Mouse (Mus musculus) CD4-positive, CD25-positive, alpha-beta regulatory T cell, adult 2 months (primary cell): ENCODE results near the gene Spats2.
"Not testable (repeated sequence)": the region's sequence is repeated elsewhere in the genome, so short reads cannot be mapped to it uniquely, and the experiment has no call there.

ENCODE experiments used
- DNase-seq: peaks from one replicate; pipeline ENCODE4 v3.0.0-alpha.2; 2012; ENCODE audit warnings: low read depth, low spot score

The Spats2 gene

GRCm38 (mm10) chr15:99224208-99224911 lies 98.6 kb downstream of the Spats2 start, which contains the start of gene Kcnh3:
TSS of gene Kcnh3 (plus strand) at chr15:99224861.
- DNase-seq, result peak; percentile 83

DNA sequence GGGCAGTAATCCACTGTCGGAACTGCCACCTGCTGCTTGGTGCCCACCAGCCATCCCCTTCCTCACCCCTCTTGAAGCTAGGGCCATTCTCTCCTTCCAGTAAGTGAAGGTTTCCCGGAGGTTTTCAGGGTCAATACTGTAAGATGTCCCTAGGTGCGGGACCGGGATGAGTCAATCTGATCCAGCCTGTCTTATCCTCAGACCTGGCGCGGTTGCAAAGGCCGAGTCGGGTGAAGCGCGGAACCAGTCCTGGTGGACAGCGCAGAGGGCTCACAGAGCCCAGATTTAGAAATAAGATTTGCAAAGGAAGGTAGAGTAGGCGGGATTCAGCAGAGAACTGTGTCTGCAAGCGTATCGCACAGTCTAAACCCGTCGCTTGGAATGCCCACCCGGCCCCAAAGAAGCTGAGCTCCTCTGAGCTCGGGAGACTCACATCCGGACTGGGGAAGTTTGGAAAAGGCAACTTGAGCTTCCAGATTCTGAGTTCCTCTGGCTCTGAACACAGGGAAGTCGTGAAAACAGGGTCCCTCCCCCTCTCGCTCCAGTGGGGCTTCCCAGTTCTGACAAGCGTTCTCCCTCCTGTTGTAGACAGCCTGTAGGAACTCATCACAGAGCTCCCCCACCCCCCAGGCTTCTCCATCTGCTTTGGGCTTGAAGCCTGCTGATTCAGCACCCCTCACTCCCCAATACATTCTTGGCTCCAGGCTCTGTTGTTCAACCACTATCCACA lies 99.5 kb downstream of the Spats2 start:
- DNase-seq, result peak; percentile 22

GRCm38 (mm10) chr15:99226090-99226489 lies 100.4 kb downstream of the Spats2 start:
- peak; percentile 13 for DNase-seq

- no peak for DNase-seq
Observed at GRCm38 (mm10) chr15:99231998-99232397, 106.3 kb downstream of the Spats2 start.

- peak; percentile 65 for DNase-seq
Observed at GRCm38 (mm10) chr15:99233719-99234118, 108.0 kb downstream of the Spats2 start.

DNA sequence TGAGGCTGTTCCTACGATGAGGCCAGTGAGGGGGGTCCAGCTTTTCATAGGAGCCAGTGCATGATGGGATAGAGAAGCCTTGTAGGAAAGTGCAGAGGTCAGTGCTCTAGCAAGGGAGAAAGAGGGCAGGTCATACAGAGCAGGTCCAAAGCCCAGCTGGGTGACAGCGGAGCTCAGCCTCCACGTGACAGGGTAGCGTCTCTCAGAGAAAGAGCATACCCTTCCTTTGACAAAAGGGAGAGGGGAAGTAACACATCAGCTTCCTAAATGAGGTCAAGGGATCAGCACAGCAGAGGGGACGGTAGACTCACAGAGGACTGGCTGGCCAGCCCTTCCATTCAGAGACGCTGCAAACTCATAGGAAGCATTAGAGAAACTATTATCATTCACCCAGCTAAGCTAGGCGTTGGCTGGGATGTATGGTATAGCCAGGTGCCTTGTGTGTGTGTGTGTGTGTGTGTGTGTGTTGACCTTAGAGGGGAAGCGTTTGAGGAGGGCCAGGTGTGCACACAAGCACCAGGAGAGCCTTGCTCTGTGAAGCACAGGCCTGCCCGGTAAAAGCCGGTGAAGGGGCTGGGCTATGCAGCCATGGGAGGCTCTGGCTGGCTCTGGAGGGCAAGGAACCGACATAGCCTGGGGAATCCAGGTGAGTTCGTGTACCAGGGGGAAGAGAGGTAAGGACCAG lies 108.8 kb downstream of the Spats2 start:
- DNase-seq, result no peak

DNA sequence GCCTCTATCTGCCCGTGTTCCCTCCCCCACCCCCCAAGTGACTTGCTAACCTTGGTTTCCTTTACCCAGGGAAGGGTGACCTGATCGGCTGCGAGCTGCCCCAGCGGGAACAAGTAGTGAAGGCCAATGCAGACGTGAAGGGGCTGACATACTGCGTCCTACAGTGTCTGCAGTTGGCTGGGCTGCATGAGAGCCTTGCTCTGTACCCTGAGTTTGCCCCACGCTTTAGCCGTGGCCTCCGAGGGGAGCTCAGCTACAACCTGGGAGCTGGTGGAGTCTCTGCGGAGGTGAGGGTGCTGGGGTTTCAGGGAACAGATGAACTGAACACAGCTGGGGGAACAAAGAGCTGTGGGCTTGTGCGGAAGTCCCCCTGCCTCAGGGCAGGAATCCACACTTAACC lies 112.3 kb downstream of the Spats2 start:
- no peak for DNase-seq

DNA sequence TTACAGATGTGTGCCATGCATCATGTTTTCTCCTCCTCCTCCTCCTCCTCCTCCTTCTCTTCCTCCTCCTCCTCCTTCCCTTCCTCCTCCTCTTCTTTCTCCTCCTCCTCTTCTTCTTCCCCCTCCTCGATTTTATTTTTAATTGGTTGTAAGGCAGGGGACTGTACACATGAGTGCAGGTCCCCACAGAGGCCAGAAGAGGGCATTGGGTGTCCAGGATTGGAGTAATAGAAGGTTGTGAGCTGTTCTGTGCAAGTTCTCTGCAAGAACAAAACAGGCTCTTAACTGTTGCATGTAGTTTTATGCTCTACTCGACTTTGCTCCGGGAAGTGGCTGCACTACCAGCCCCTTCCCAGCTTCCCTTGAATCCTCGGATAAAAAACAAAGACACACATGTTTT lies 114.4 kb downstream of the Spats2 start:
- DNase-seq, result no peak

DNA sequence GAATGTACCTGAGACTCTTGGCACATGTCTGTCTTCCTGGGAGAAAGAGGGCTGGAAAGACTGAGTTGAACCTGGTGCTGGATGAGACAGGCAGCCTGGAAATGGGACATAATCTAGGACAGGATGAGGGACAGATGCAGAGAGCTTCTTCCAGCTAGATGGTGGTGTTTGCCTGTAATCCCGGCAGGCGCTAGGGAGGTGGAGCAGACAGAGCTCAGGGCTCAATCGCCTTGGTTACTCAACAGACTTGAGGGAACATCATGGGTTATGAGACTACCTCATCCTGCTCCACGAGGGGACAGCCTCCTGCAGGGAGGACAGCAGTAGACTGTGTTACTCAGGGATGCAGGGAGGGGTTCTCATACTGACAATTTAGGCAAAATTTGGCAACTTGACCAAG lies 115.5 kb downstream of the Spats2 start:
- DNase-seq, result no peak

- no peak for DNase-seq
Observed at GRCm38 (mm10) chr15:99242045-99242444, 116.3 kb downstream of the Spats2 start.

GRCm38 (mm10) chr15:99246736-99247135 lies 121.0 kb downstream of the Spats2 start:
- DNase-seq, result not testable (repeated sequence)

DNA sequence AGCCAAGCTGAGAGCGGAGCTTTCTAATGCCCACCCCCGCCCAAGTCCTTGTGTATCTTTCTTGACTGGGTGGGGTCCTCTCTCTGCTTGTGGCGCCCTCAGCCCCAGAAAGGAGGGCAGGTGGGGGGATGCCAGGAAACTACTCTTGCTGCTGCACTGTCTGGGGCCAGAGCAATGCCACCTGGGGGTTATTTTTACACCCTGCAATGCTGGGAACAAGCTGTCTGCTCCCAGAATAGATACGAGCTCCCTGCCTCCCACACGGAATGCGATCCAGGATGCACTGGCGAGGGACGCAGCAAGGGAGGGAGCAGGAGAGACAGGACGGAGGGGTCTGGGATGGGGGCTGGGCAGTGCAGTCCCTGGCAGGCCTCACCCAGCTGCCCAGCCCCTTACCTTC lies 123.3 kb downstream of the Spats2 start:
- no peak for DNase-seq

DNA sequence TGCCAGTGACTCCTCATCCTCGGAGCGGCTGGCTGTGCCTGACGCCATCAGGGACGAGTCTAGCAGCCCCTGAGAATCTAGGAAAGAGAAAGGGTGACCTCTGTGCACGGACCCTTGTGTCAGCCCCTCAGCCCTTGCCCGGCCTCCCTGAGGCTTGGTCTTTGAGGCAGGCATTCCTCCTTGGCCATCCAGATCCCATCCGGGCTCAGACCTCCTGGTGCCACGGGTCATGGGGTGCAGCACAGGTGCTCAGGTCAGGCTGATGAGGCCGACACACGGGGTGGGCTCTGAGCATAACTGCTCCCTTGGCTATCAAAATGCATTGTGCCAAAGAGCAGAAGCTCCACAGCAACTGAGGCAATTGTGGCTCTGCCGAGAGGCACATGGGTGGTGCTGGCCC lies 124.2 kb downstream of the Spats2 start:
- no peak for DNase-seq

- peak; percentile 27 for DNase-seq
Observed at GRCm38 (mm10) chr15:99251111-99251510, 125.4 kb downstream of the Spats2 start.

DNA sequence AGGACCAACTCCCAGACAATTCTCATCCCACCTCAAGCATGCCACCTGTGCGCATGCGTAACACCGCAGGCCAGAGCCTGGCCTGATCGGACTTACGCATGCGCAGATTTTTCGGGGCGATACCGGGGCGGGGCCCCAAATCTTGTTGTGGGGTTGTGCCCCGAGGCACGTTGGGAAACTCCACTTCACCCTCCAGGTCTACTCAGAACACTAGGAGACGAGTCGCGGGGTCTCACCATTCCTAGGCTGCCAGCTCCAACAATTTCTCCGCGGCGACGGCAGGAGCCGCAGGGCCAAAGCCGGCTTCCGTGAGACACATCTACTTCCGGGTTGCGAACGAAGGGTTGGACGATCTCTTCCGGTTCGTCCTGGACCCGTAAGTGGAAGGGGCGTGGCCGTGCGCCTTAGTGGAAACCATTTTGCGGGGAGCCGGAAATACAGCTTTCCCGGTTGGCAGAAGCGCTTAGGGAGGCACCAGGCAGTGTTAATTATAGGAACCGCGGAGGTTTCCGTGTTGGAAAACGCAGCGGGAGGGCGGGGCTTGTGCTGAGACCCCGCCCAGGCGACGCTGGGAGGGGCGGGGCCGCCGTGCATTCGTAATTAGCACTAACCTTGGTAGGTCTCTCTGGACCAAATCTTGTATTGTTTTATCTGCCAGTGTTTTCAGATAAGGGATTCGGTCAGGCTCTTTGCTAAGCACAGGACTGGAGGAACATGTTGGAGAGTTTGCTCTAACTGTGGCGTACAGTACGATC lies 126.1 kb downstream of the Spats2 start, which contains the start of gene Mcrs1:
TSS of gene Mcrs1 (minus strand) at position 336 of the 755 bp plus-strand sequence.
- DNase-seq, result peak; percentile 99

DNA sequence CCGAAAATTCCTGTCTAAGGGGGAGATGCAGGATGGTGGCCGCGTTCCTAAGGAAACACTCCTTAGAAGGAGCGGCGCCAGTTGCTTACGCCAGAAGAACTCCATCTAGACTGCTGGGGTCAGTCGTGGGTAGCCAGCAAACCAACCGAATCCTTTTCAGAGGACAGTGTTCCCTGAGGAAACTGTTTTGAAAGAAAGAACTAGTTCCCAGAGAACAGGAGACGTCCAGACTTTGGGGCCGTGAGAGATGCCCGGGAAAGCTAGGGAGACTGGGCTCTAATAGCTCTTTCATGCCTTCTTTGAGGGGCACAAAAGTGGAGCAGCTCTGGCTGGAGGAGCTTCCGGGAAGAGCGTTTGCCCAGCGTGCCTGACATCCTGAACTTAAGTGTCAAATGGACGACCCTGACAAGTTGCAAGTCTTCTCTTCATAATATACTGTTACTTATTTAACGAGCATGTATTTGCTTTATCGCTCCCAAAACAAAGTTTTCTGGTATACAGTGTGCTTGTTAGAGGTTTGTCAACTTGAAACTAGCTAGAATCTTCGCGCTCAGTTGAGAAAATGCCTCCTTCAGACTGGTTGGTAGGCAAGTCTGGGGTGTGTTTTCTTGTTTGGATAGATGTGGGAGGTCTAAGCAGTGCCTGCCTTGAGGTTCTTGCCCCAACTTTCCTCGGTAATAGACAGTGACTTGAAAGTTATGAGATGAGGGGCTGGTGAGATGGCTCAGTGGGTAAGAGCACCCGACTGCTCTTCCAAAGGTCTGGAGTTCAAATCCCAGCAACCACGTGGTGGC lies 126.9 kb downstream of the Spats2 start:
- peak; percentile 41 for DNase-seq

DNA sequence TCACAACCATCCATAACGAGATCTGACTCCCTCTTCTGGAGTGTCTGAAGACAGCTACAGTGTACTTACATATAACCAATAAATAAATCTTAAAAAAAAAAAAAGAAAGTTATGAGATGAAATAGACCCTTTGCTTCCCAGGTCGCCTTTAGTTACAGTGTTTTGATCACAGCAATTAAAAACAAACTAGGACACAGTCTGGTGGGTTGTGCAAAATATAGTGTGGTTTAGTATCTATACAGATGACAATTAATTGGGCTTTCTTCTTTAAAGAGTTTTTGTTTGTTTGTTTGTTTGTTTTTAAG lies 127.4 kb downstream of the Spats2 start:
- not testable (repeated sequence) for DNase-seq

- no peak for DNase-seq
Observed at GRCm38 (mm10) chr15:99253772-99254171, 128.1 kb downstream of the Spats2 start.

- DNase-seq, result no peak
Observed at GRCm38 (mm10) chr15:99254477-99255005, 128.8 kb downstream of the Spats2 start.

DNA sequence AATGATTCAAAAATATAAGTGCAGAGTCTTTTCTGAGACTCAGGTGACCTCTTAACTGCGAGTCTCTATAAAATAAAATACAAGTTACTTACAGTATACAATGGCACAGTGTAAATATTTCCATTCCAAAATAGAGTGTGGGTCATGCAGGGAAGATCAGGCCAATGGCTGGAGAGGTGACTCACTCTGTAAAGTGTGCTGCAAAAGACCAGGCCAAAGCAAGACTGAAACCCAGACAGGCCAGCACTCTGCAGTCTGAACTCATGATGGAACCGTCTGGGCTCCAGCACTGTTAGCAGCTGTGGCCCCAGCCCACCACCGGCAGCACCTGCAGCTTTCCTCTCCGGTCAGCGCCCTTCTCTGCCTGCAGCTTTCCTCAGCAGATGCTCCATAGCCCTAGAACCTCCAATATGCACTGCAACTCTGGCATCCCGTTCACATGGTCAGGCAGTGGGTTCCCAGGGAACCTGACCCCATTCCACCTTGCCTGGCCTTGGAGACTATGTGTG lies 129.6 kb downstream of the Spats2 start:
- no peak for DNase-seq
